Mouse (Mus musculus) CH12.LX (cell line): Measurements from ENCODE around the gene Optc. TPM values are rescaled to one million over a fixed set of nuclear protein-coding genes. Genes with fewer than 3 reads are reported as not detected.

Source experiments
- DNase-seq: peaks from one replicate; pipeline ENCODE4 v3.0.0-alpha.2; 2013; ENCODE audit errors: extremely low read depth
- H3K27ac ChIP-seq: 2 replicates; pipeline ENCODE4 v1.5.1; 2012; ENCODE audit warnings: low read depth, mild to moderate bottlenecking, control low read depth, moderate library complexity; ENCODE audit not compliant: insufficient read depth
- H3K27me3 ChIP-seq: replicated peaks from 2 replicates; pipeline ENCODE3; 2012; ENCODE audit warnings: inconsistent platforms
- H3K36me3 ChIP-seq, 2 experiments: replicated peaks in 1 of 2; 2 replicates each; pipeline versions ENCODE3 to v1.6.1; 2012; ENCODE audit warnings: inconsistent platforms in 1 of 2, low read length in 1 of 2, mild to moderate bottlenecking in 1 of 2, mixed read lengths in 1 of 2, moderate library complexity in 1 of 2; ENCODE audit not compliant: control insufficient read depth in 1 of 2, insufficient read depth in 1 of 2
- H3K4me1 ChIP-seq, 2 experiments: 2 replicates each; pipeline ENCODE4 v1.6.1; 2012; ENCODE audit warnings: inconsistent platforms in 1 of 2, moderate library complexity in 1 of 2; ENCODE audit not compliant: insufficient read depth in 2 of 2, control insufficient read depth in 1 of 2
- H3K4me2 ChIP-seq: 2 replicates; pipeline ENCODE4 v1.6.1; 2012; ENCODE audit warnings: low read depth, mild to moderate bottlenecking, control low read depth; ENCODE audit not compliant: poor library complexity, insufficient read depth, severe bottlenecking
- H3K4me3 ChIP-seq, 3 experiments: fragments of 150-350 bp in 1 of 3; sonication (generic) in 1 of 3; replicated peaks in 1 of 3; 2 replicates each; pipeline versions ENCODE3 to v1.5.1; 2011 to 2012; ENCODE audit warnings: low read depth in 2 of 3, low read length in 2 of 3, mild to moderate bottlenecking in 2 of 3, moderate library complexity in 2 of 3, control low read depth in 1 of 3, improper control_type of control experiment in 1 of 3, inconsistent platforms in 1 of 3, mixed read lengths in 1 of 3; ENCODE audit not compliant: poor library complexity in 1 of 3
- H3K79me2 ChIP-seq: replicated peaks from 2 replicates; pipeline ENCODE4 v1.6.1; 2012; ENCODE audit warnings: mild to moderate bottlenecking, moderate library complexity; ENCODE audit not compliant: control insufficient read depth, poor library complexity, insufficient read depth, severe bottlenecking; ENCODE audit errors: extremely low read depth
- H3K9ac ChIP-seq: 2 replicates; pipeline ENCODE4 v1.6.1; 2012; ENCODE audit warnings: low read depth, mild to moderate bottlenecking, control low read depth, moderate library complexity; ENCODE audit not compliant: insufficient read depth
- H3K9me3 ChIP-seq: replicated peaks from 2 replicates; pipeline ENCODE3; 2012; ENCODE audit warnings: low read length, inconsistent platforms, mixed read lengths
- E2F4 ChIP-seq: IDR thresholded peaks from 2 replicates; pipeline ENCODE4 v1.6.1; 2011; ENCODE audit warnings: low read depth, low read length, improper control_type of control experiment; ENCODE audit not compliant: insufficient replicate concordance
- ELF1 ChIP-seq: IDR thresholded peaks from 2 replicates; pipeline ENCODE4 v1.6.1; 2014; ENCODE audit warnings: low read depth, mild to moderate bottlenecking, inconsistent platforms, low read length, improper control_type of control experiment
- ETS1 ChIP-seq: conservative IDR thresholded peaks from 2 replicates; pipeline ENCODE4 v1.6.1; 2012; ENCODE audit warnings: low read depth, mild to moderate bottlenecking, inconsistent platforms, low read length, improper control_type of control experiment, moderate library complexity
- GABPA ChIP-seq: IDR thresholded peaks from 2 replicates; pipeline ENCODE4 v1.6.1; 2012; ENCODE audit warnings: low read depth, low read length, improper control_type of control experiment, inconsistent platforms; ENCODE audit not compliant: insufficient replicate concordance
- KAT2A ChIP-seq: IDR thresholded peaks from 2 replicates; pipeline ENCODE4 v1.6.1; 2012; ENCODE audit warnings: low read length, improper control_type of control experiment, inconsistent platforms; ENCODE audit not compliant: insufficient replicate concordance
- MAX ChIP-seq: IDR thresholded peaks from 2 replicates; pipeline ENCODE4 v1.6.1; 2011; ENCODE audit warnings: low read length, improper control_type of control experiment
- MAZ ChIP-seq: IDR thresholded peaks from 2 replicates; pipeline ENCODE4 v1.6.1; 2012; ENCODE audit warnings: low read depth, mild to moderate bottlenecking, inconsistent platforms, low read length, improper control_type of control experiment, moderate library complexity
- MYC ChIP-seq: IDR thresholded peaks from 2 replicates; pipeline ENCODE4 v1.6.1; 2011; ENCODE audit warnings: low read depth, mild to moderate bottlenecking, improper control_type of control experiment, low read length
- NRF1 ChIP-seq: IDR thresholded peaks from 2 replicates; pipeline ENCODE4 v1.6.1; 2014; ENCODE audit warnings: low read depth, mild to moderate bottlenecking, inconsistent platforms, low read length, improper control_type of control experiment, moderate library complexity
- POLR2AphosphoS2 ChIP-seq: IDR thresholded peaks from 2 replicates; pipeline ENCODE4 v1.6.1; 2011; ENCODE audit warnings: low read depth, low read length, improper control_type of control experiment
- RAD21 ChIP-seq: IDR thresholded peaks from 2 replicates; pipeline ENCODE4 v1.6.1; 2011; ENCODE audit warnings: low read depth, mild to moderate bottlenecking, low read length, improper control_type of control experiment, moderate library complexity
- RCOR1 ChIP-seq: conservative IDR thresholded peaks from 2 replicates; pipeline ENCODE4 v1.6.1; 2012; ENCODE audit warnings: low read depth, mild to moderate bottlenecking, inconsistent platforms, low read length, improper control_type of control experiment
- TCF12 ChIP-seq: IDR thresholded peaks from 2 replicates; pipeline ENCODE4 v1.6.1; 2014; ENCODE audit warnings: low read depth, mild to moderate bottlenecking, inconsistent platforms, low read length, improper control_type of control experiment
- UBTF ChIP-seq: IDR thresholded peaks from 2 replicates; pipeline ENCODE4 v1.6.1; 2012; ENCODE audit warnings: low read depth, mild to moderate bottlenecking, inconsistent platforms, low read length, improper control_type of control experiment, moderate library complexity
- USF1 ChIP-seq: IDR thresholded peaks from 2 replicates; pipeline ENCODE4 v1.6.1; 2014; ENCODE audit warnings: low read depth, mild to moderate bottlenecking, inconsistent platforms, low read length, improper control_type of control experiment
- ZNF384 ChIP-seq: IDR thresholded peaks from 2 replicates; pipeline ENCODE4 v1.6.1; 2012; ENCODE audit warnings: low read depth, low read length, improper control_type of control experiment, inconsistent platforms
- dilution Hi-C: fragments of 300-500 bp; cut with MboI; formaldehyde crosslinking; loops from 2 replicates; pipeline ENCODE4 v1.14.3; 2020; ENCODE audit warnings: low sequenced_read_pairs; ENCODE audit not compliant: extremely low pct_unique_long_range_greater_than_20kb, extremely low pct_ligation_motif_present
- in situ Hi-C: fragments of 300-500 bp; cut with MboI; formaldehyde crosslinking; loops from 3 replicates; pipeline ENCODE4 v1.14.3; 2019; ENCODE audit warnings: low sequenced_read_pairs, low pct_ligation_motif_present, low pct_unique_long_range_greater_than_20kb, mixed read lengths
- polyA plus RNA-seq: library from polyadenylated mRNA; unstranded; fragments of >175 nt; gene quantifications from 2 replicates; pipeline ENCODE4 v1.2.1, GENCODE M21; 2012; ENCODE audit warnings: low read depth; ENCODE audit not compliant: insufficient read length
- total RNA-seq, 2 experiments: library from RNA; depleted of rRNA; stranded (reverse); fragments of 300-350 nt in 1 of 2; fragments of >200 nt in 1 of 2; gene quantifications; 2 replicates each; pipeline ENCODE4 v1.2.3; 2012 to 2014

Gene Optc
- total and polyA plus RNA-seq, 3 experiments: not detected

DNA sequence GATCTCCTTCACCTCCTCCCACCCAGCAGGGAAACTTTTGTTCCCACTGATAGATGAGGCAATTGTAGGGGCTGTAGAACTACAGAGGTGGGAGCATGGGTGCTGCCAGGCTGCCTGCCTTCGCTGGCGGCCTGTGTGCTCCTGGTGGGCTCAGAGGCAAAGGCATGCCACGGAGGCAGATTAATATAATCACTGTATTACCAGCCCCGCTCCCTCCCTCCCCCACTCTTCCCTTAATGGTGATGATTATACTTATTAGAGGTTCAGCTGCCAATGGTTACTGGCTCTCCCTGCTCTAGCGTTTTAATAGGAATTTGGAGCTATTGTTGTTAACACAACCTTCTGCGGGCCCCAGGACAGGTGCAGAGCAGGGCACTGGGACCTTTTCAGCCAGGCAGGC, 26.0 kb downstream of the Optc start:
- no peak overlapping the region for H3K4me3 ChIP-seq
- no peaks in the 10 kb centered on the region for H3K9me3 ChIP-seq
- no peak overlapping the region for H3K4me2 ChIP-seq
- H3K27me3 ChIP-seq: no peaks in the 10 kb centered on the region
- H3K79me2 ChIP-seq: no peaks in the 10 kb centered on the region
- in situ Hi-C loops: no loop called here
- no peak overlapping the region for H3K9ac ChIP-seq
- H3K27ac ChIP-seq: no peak overlapping the region
- TF ChIP-seq MAX (no peak), NRF1 (no peak), ZNF384 (no peak), ETS1 (no peak), E2F4 (no peak), ELF1 (no peak), RCOR1 (no peak), RAD21 (no peak), MYC (no peak), UBTF (no peak), MAZ (no peak), POLR2AphosphoS2 (no peak), KAT2A (no peak), TCF12 (no peak), GABPA (no peak)
- peaks cover 0 to 30% of the 10 kb centered on the region in 2 experiments; a peak in 2 of 4 replicates for H3K4me1 ChIP-seq
- DNase-seq: no peak
- dilution Hi-C loops: no loop called here
- no peaks in the 10 kb centered on the region for H3K36me3 ChIP-seq

- DNase-seq: no peak
- TF ChIP-seq USF1 (peak; percentile 44), ZNF384 (no peak)
- dilution Hi-C loops: no loop called here
These were observed 28.9 kb downstream of the Optc start for GRCm38 (mm10) chr1:133878825-133879423.

More at GRCm38 (mm10) chr1:133878825-133879423, 28.9 kb downstream of the Optc start:
- H3K4me1 ChIP-seq: peaks cover 0 to 26% of the 10 kb centered on the region in 2 experiments; a peak in 2 of 4 replicates
- in situ Hi-C loops: no loop called here
- H3K27ac ChIP-seq: no peak overlapping the region
- H3K4me2 ChIP-seq: no peak overlapping the region
- no peaks in the 10 kb centered on the region for H3K79me2 ChIP-seq
- H3K27me3 ChIP-seq: no peaks in the 10 kb centered on the region
- H3K9ac ChIP-seq: no peak overlapping the region
- no peaks in the 10 kb centered on the region for H3K9me3 ChIP-seq
- no peaks in the 10 kb centered on the region for H3K36me3 ChIP-seq
- H3K4me3 ChIP-seq: no peak overlapping the region
